Mouse (Mus musculus): ENCODE measurements around the gene Gtf2f2. TPM values are rescaled to one million over a fixed set of nuclear protein-coding genes. Genes with fewer than 3 reads are reported as not detected.

The Gtf2f2 gene
- total and polyA plus RNA-seq, 3 experiments, result 57.6 to 71.2 TPM; not detected in 1

- H3K4me1 ChIP-seq (ENCODE audit: control insufficient read depth in 1 of 2, insufficient read depth in 2 of 2, low read length in 2 of 2), result peaks cover 10 to 21% of the 10 kb centered on the region in 2 experiments
- no peak overlapping the region for H3K4me3 ChIP-seq (ENCODE audit: control insufficient read depth in 1 of 2, insufficient read depth in 1 of 2, low read depth in 2 of 2, low read length in 2 of 2)
- peaks cover 17% of the 10 kb centered on the region for H3K79me2 ChIP-seq (ENCODE audit: control insufficient read depth, insufficient read depth, low read length, poor library complexity)
- H3K36me3 ChIP-seq (ENCODE audit: control insufficient read depth in 1 of 2, insufficient read depth in 2 of 2, low read length in 2 of 2), result peaks cover 11 to 21% of the 10 kb centered on the region in 2 experiments; a peak in 3 of 4 replicates
- DNase-seq (ENCODE audit: low read depth, low spot score), result peak; percentile 22
- no peak overlapping the region for H3K27ac ChIP-seq (ENCODE audit: control insufficient read depth, low read depth, low read length)
- H3K9me3 ChIP-seq (replicated peaks; ENCODE audit: insufficient read depth, low read length), result no peaks in the 10 kb centered on the region
- H3K27me3 ChIP-seq (ENCODE audit: control insufficient read depth in 1 of 2, insufficient read depth in 2 of 2, low read length in 2 of 2), result no peaks in the 10 kb centered on the region
- TF ChIP-seq HCFC1 (IDR thresholded peaks at IDR 0.05; ENCODE audit: low read depth, low read length) (no peak), TAL1 (IDR thresholded peaks at IDR 0.05; ENCODE audit: low read length) (0 out of 2 replicates have a peak, but pooled peaks have one; percentile 8), MYB (IDR thresholded peaks at IDR 0.05; ENCODE audit: low read depth, low read length) (no peak), ETS1 (IDR thresholded peaks at IDR 0.05; ENCODE audit: low read depth, low read length) (no peak)
- H3K9ac ChIP-seq (ENCODE audit: control insufficient read depth, low read depth, low read length, poor library complexity, severe bottlenecking), result no peak overlapping the region
Observed at GRCm38 (mm10) chr14:75976107-75976506, 34.6 kb downstream of the Gtf2f2 start.

DNA sequence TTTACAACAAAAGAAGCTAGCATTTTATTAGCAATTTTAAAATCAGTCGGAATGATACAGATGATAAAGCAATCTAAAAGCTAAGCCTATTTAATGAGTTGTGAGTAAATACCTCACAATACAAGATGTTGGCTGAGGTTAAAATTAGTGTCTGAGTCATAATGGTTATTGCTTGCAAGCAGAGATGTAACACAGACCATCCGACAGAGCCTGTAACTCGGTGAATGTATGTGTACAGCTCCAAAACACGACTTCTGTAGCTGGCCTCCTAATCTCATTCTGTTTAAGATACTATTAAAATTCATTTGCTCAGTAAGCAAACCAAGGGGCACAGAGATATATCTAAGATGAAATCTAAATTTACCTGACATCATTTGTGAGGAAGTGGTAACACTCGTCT, 43.4 kb downstream of the Gtf2f2 start:
- Histone ChIP-seq H3K27me3 (ENCODE audit: control insufficient read depth in 1 of 2, insufficient read depth in 2 of 2, low read length in 2 of 2) (no peaks in the 10 kb centered on the region), H3K4me3 (ENCODE audit: control insufficient read depth in 1 of 2, insufficient read depth in 1 of 2, low read depth in 2 of 2, low read length in 2 of 2) (no peak overlapping the region), H3K36me3 (ENCODE audit: control insufficient read depth in 1 of 2, insufficient read depth in 2 of 2, low read length in 2 of 2) (peaks cover 0 to 8% of the 10 kb centered on the region in 2 experiments), H3K79me2 (ENCODE audit: control insufficient read depth, insufficient read depth, low read length, poor library complexity) (peaks cover 15% of the 10 kb centered on the region), H3K4me1 (ENCODE audit: control insufficient read depth in 1 of 2, insufficient read depth in 2 of 2, low read length in 2 of 2) (peaks cover 2% of the 10 kb centered on the region in 2 experiments; a peak in 3 of 4 replicates), H3K9me3 (replicated peaks; ENCODE audit: insufficient read depth, low read length) (no peaks in the 10 kb centered on the region), H3K27ac (ENCODE audit: control insufficient read depth, low read depth, low read length) (no peak overlapping the region), H3K9ac (ENCODE audit: control insufficient read depth, low read depth, low read length, poor library complexity, severe bottlenecking) (no peak overlapping the region)
- DNase-seq (ENCODE audit: low read depth, low spot score), result no peak
- TF ChIP-seq RCOR1 (IDR thresholded peaks at IDR 0.05; ENCODE audit: low read depth, low read length), result no peak

DNA sequence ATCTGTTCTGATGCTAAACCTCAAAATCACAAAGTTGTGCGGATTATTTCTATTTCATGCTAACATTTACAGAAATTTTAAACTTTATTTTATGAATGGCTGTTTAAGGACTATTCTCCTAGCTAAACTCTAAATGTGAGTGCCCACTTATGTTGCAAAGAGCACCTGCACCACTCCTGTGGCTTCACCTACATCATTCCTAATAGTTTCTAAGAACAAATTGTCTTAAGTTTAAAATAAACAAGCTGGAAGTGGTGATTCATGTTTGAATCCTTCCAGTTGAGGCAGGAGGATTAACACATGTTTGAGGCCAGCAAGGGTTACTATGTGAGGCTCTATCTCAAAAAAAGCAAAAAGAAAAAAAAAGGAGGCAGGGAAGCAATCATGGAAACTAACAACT, 46.2 kb downstream of the Gtf2f2 start:
- H3K4me1 ChIP-seq (ENCODE audit: control insufficient read depth in 1 of 2, insufficient read depth in 2 of 2, low read length in 2 of 2), result peaks cover 0 to 2% of the 10 kb centered on the region in 2 experiments; a peak in 2 of 4 replicates
- no peaks in the 10 kb centered on the region for H3K9me3 ChIP-seq (replicated peaks; ENCODE audit: insufficient read depth, low read length)
- peaks cover 12% of the 10 kb centered on the region for H3K79me2 ChIP-seq (ENCODE audit: control insufficient read depth, insufficient read depth, low read length, poor library complexity)
- no peak for DNase-seq (ENCODE audit: low read depth, low spot score)
- no peak overlapping the region for H3K27ac ChIP-seq (ENCODE audit: control insufficient read depth, low read depth, low read length)
- peaks cover 0 to 4% of the 10 kb centered on the region in 2 experiments; a peak in 1 of 4 replicates for H3K36me3 ChIP-seq (ENCODE audit: control insufficient read depth in 1 of 2, insufficient read depth in 2 of 2, low read length in 2 of 2)
- H3K4me3 ChIP-seq (ENCODE audit: control insufficient read depth in 1 of 2, insufficient read depth in 1 of 2, low read depth in 2 of 2, low read length in 2 of 2), result no peak overlapping the region
- H3K27me3 ChIP-seq (ENCODE audit: control insufficient read depth in 1 of 2, insufficient read depth in 2 of 2, low read length in 2 of 2), result no peaks in the 10 kb centered on the region
- no peak overlapping the region for H3K9ac ChIP-seq (ENCODE audit: control insufficient read depth, low read depth, low read length, poor library complexity, severe bottlenecking)
- TF ChIP-seq USF2 (IDR thresholded peaks at IDR 0.05; ENCODE audit: borderline replicate concordance in 1 of 2, insufficient read depth in 1 of 2, low read depth in 1 of 2, low read length in 2 of 2), result no peak

- DNase-seq (ENCODE audit: low read depth, low spot score), result no peak
- peaks cover 0 to 4% of the 10 kb centered on the region in 2 experiments; a peak in 1 of 4 replicates for H3K36me3 ChIP-seq (ENCODE audit: control insufficient read depth in 1 of 2, insufficient read depth in 2 of 2, low read length in 2 of 2)
- no peak for TF ChIP-seq BHLHE40 (IDR thresholded peaks at IDR 0.05; ENCODE audit: borderline replicate concordance, low read depth, low read length)
- no peak for TF ChIP-seq E2F4 (IDR thresholded peaks at IDR 0.05; ENCODE audit: borderline replicate concordance, low read depth, low read length)
- TF ChIP-seq POLR2AphosphoS5 (IDR thresholded peaks at IDR 0.05; ENCODE audit: borderline replicate concordance, low read depth, low read length), result no peak
- TF ChIP-seq SIN3A (IDR thresholded peaks at IDR 0.05; ENCODE audit: low read length), result no peak
- TF ChIP-seq MEF2A (IDR thresholded peaks at IDR 0.05; ENCODE audit: extremely low read depth, insufficient replicate concordance, low read depth, low read length, poor library complexity, severe bottlenecking), result no peak
- no peak for TF ChIP-seq SMC3 (IDR thresholded peaks at IDR 0.05; ENCODE audit: low read depth, low read length)
- no peak for TF ChIP-seq ZNF384 (IDR thresholded peaks at IDR 0.05; ENCODE audit: low read depth, low read length)
- TF ChIP-seq POLR2AphosphoS2 (IDR thresholded peaks at IDR 0.05; ENCODE audit: low read length), result no peak
- no peak for TF ChIP-seq GATA1 (IDR thresholded peaks at IDR 0.05; ENCODE audit: low read depth, low read length)
- no peak for TF ChIP-seq MXI1 (IDR thresholded peaks at IDR 0.05; ENCODE audit: low read depth, low read length)
- TF ChIP-seq ETS1 (IDR thresholded peaks at IDR 0.05; ENCODE audit: low read depth, low read length), result no peak
- TF ChIP-seq RCOR1 (IDR thresholded peaks at IDR 0.05; ENCODE audit: low read depth, low read length), result no peak
- TF ChIP-seq ZC3H11A (IDR thresholded peaks at IDR 0.05; ENCODE audit: low read depth, low read length), result no peak
- TF ChIP-seq MAFK (IDR thresholded peaks at IDR 0.05; ENCODE audit: borderline replicate concordance, low read depth, low read length), result no peak
- TF ChIP-seq RAD21 (IDR thresholded peaks at IDR 0.05; ENCODE audit: low read depth, low read length), result no peak
- no peak for TF ChIP-seq TCF12 (IDR thresholded peaks at IDR 0.05; ENCODE audit: low read depth, low read length)
Observed at GRCm38 (mm10) chr14:75964000-75964399, 46.7 kb downstream of the Gtf2f2 start.

More at GRCm38 (mm10) chr14:75964000-75964399, 46.7 kb downstream of the Gtf2f2 start:
- Histone ChIP-seq H3K27ac (ENCODE audit: control insufficient read depth, low read depth, low read length) (no peak overlapping the region), H3K4me3 (ENCODE audit: control insufficient read depth in 1 of 2, insufficient read depth in 1 of 2, low read depth in 2 of 2, low read length in 2 of 2) (no peak overlapping the region), H3K9ac (ENCODE audit: control insufficient read depth, low read depth, low read length, poor library complexity, severe bottlenecking) (no peak overlapping the region), H3K4me1 (ENCODE audit: control insufficient read depth in 1 of 2, insufficient read depth in 2 of 2, low read length in 2 of 2) (peaks cover 0 to 2% of the 10 kb centered on the region in 2 experiments; a peak in 2 of 4 replicates), H3K9me3 (replicated peaks; ENCODE audit: insufficient read depth, low read length) (no peaks in the 10 kb centered on the region), H3K79me2 (ENCODE audit: control insufficient read depth, insufficient read depth, low read length, poor library complexity) (peaks cover 14% of the 10 kb centered on the region), H3K27me3 (ENCODE audit: control insufficient read depth in 1 of 2, insufficient read depth in 2 of 2, low read length in 2 of 2) (no peaks in the 10 kb centered on the region)

All from MEL (cell line).